Mouse (Mus musculus) kidney, embryonic 14.5 days (tissue): ENCODE measurements around the gene Tox4. TPM values are rescaled to one million over a fixed set of nuclear protein-coding genes. Genes with fewer than 3 reads are reported as not detected.

Source experiments
- ATAC-seq: fragments of 200-750 bp; cut with Nextera tagmentation; 2 replicates; pipeline ENCODE4 v1.8.0; 2017; ENCODE audit warnings: moderate number of reproducible peaks, mild to moderate bottlenecking, moderate TSS enrichment, moderate library complexity; ENCODE audit not compliant: low FRiP score, low TSS enrichment
- H3K27ac ChIP-seq: fragments of 300-500 bp; sonication (generic); 2 replicates; pipeline ENCODE4 v1.5.1; 2014; ENCODE audit warnings: low read depth, mild to moderate bottlenecking, low read length, moderate library complexity, mixed read lengths
- H3K27me3 ChIP-seq: fragments of 300-500 bp; sonication (generic); 2 replicates; pipeline ENCODE4 v1.6.1; 2014; ENCODE audit warnings: mild to moderate bottlenecking, low read length; ENCODE audit not compliant: control insufficient read depth, insufficient read depth
- H3K36me3 ChIP-seq: fragments of 300-500 bp; sonication (generic); 2 replicates; pipeline ENCODE4 v1.6.1; 2014; ENCODE audit warnings: low read length, mixed read lengths; ENCODE audit not compliant: control insufficient read depth, insufficient read depth
- H3K4me1 ChIP-seq: fragments of 300-500 bp; sonication (generic); 2 replicates; pipeline ENCODE4 v1.6.1; 2014; ENCODE audit warnings: low read length, mixed read lengths; ENCODE audit not compliant: control insufficient read depth, insufficient read depth
- H3K4me2 ChIP-seq: fragments of 300-500 bp; sonication (generic); replicated peaks from 2 replicates; pipeline ENCODE4 v1.6.1; 2014; ENCODE audit warnings: low read depth, mild to moderate bottlenecking, low read length
- H3K4me3 ChIP-seq: fragments of 300-500 bp; sonication (generic); 2 replicates; pipeline ENCODE4 v1.5.1; 2014; ENCODE audit warnings: mild to moderate bottlenecking, low read length
- H3K9ac ChIP-seq: fragments of 300-500 bp; sonication (generic); 2 replicates; pipeline ENCODE4 v1.6.1; 2014; ENCODE audit warnings: low read depth, mild to moderate bottlenecking, low read length, moderate library complexity
- H3K9me3 ChIP-seq: fragments of 300-500 bp; sonication (generic); 2 replicates; pipeline ENCODE4 v1.6.1; 2016; ENCODE audit warnings: low read length; ENCODE audit not compliant: control insufficient read depth
- WGBS: fragments of 180-500 bp; shearing (Covaris S2); extraction: QIAGEN DNeasy Blood & Tissue Kit; methylation state at CpG from one replicate; pipeline ENCODE4 v1.1.7; 2014; 5-methylcytosine and 5-hydroxymethylcytosine counted together
- polyA plus RNA-seq: library from polyadenylated mRNA; unstranded; fragments of >200 nt; fragmentation: Nextera tagmentation; extraction: Ambion mirVana; gene quantifications from 2 replicates; pipeline ENCODE4 v1.2.1, GENCODE M21; 2014

Tox4 gene
- 34.9 and 54.7 TPM in 2 replicates for polyA plus RNA-seq

GRCm38 (mm10) chr14:52278932-52279746 lies at the start of gene Tox4, which contains the start of gene Rab2b:
Gene Tox4 (plus strand): TSS chr14:52279146.
Gene Rab2b (minus strand): TSS chr14:52279545.
- under 1% methylated on average over 65 of the region's 66 CpGs for WGBS
- Histone ChIP-seq H3K27ac (peak within 1 kb of the TSS; percentile 88), H3K9me3 (no peaks in the 10 kb centered on the region), H3K4me1 (peaks cover 5% of the 10 kb centered on the region), H3K9ac (peak within 1 kb of the TSS; percentile 82), H3K4me2 (peak within 1 kb of the TSS; percentile 61), H3K4me3 (peak within 1 kb of the TSS; percentile 92), H3K27me3 (no peaks in the 10 kb centered on the region), H3K36me3 (peaks cover 9% of the 10 kb centered on the region; the same call in 1 of the 2 replicates)
- peak; percentile 99 for ATAC-seq

- no peaks in the 10 kb centered on the region for H3K9me3 ChIP-seq
- no peak overlapping the region for H3K4me2 ChIP-seq
- no peak for ATAC-seq
- no peak overlapping the region for H3K9ac ChIP-seq
- no peaks in the 10 kb centered on the region for H3K4me1 ChIP-seq
- H3K36me3 ChIP-seq = peaks cover 91% of the 10 kb centered on the region
- H3K4me3 ChIP-seq = no peak overlapping the region
- no peak overlapping the region for H3K27ac ChIP-seq
- 88% methylated on average over 6 of the region's 6 CpGs for WGBS
- no peaks in the 10 kb centered on the region for H3K27me3 ChIP-seq
Measured at GRCm38 (mm10) chr14:52232249-52232648, 46.7 kb upstream of the Tox4 start.

GRCm38 (mm10) chr14:52235165-52235564 lies 43.8 kb upstream of the Tox4 start:
- Histone ChIP-seq H3K4me2 (no peak overlapping the region), H3K4me3 (no peak overlapping the region), H3K9ac (no peak overlapping the region), H3K36me3 (peaks cover 71% of the 10 kb centered on the region), H3K27ac (no peak overlapping the region), H3K4me1 (no peaks in the 10 kb centered on the region), H3K9me3 (no peaks in the 10 kb centered on the region), H3K27me3 (no peaks in the 10 kb centered on the region)
- 91% methylated on average over 7 of the region's 7 CpGs for WGBS
- no peak for ATAC-seq

GRCm38 (mm10) chr14:52236216-52236615 lies 42.7 kb upstream of the Tox4 start:
- WGBS = 93% methylated on average over 1 of the region's 1 CpGs
- no peak for ATAC-seq

GRCm38 (mm10) chr14:52244041-52244689 lies 34.8 kb upstream of the Tox4 start:
- Histone ChIP-seq H3K4me1 (peaks cover 14% of the 10 kb centered on the region; the same call in 1 of the 2 replicates), H3K27ac (peak overlapping the region; percentile 79), H3K36me3 (no peaks in the 10 kb centered on the region; the same call in 1 of the 2 replicates), H3K4me3 (peak overlapping the region; percentile 88), H3K9ac (peak overlapping the region; percentile 74), H3K9me3 (no peaks in the 10 kb centered on the region), H3K4me2 (peak overlapping the region; percentile 82), H3K27me3 (no peaks in the 10 kb centered on the region)
- ATAC-seq = peak; percentile 99
- under 1% methylated on average over 32 of the region's 32 CpGs for WGBS

More at GRCm38 (mm10) chr14:52236216-52236615, 42.7 kb upstream of the Tox4 start:
- no peak overlapping the region for H3K9ac ChIP-seq
- H3K9me3 ChIP-seq = no peaks in the 10 kb centered on the region
- H3K27ac ChIP-seq = no peak overlapping the region
- H3K27me3 ChIP-seq = no peaks in the 10 kb centered on the region
- H3K4me3 ChIP-seq = no peak overlapping the region
- H3K4me2 ChIP-seq = no peak overlapping the region
- H3K4me1 ChIP-seq = no peaks in the 10 kb centered on the region
- H3K36me3 ChIP-seq = peaks cover 61% of the 10 kb centered on the region

- Histone ChIP-seq H3K36me3 (no peaks in the 10 kb centered on the region), H3K4me2 (peak overlapping the region; percentile 82), H3K27me3 (no peaks in the 10 kb centered on the region), H3K9ac (peak overlapping the region; percentile 74), H3K4me3 (peak overlapping the region; percentile 88), H3K4me1 (peaks cover 14% of the 10 kb centered on the region; the same call in 1 of the 2 replicates), H3K9me3 (no peaks in the 10 kb centered on the region), H3K27ac (peak overlapping the region; percentile 79)
- peak; percentile 83; the same call in 1 of the 2 replicates for ATAC-seq
- WGBS = 9% methylated on average over 7 of the region's 7 CpGs
Measured at GRCm38 (mm10) chr14:52244690-52245042, 34.3 kb upstream of the Tox4 start.

GRCm38 (mm10) chr14:52246129-52246528 lies 32.8 kb upstream of the Tox4 start:
- Histone ChIP-seq H3K36me3 (no peaks in the 10 kb centered on the region), H3K27ac (no peak overlapping the region), H3K27me3 (no peaks in the 10 kb centered on the region), H3K4me2 (no peak overlapping the region), H3K4me1 (peaks cover 14% of the 10 kb centered on the region; the same call in 1 of the 2 replicates), H3K9ac (no peak overlapping the region), H3K4me3 (no peak overlapping the region), H3K9me3 (no peaks in the 10 kb centered on the region)
- ATAC-seq = no peak
- 81% methylated on average over 4 of the region's 4 CpGs for WGBS

GRCm38 (mm10) chr14:52256311-52257175 lies 22.4 kb upstream of the Tox4 start:
- WGBS = 11% methylated on average over 18 of the region's 18 CpGs

More at GRCm38 (mm10) chr14:52256311-52257175, 22.4 kb upstream of the Tox4 start:
- peak overlapping the region; percentile 96 for H3K4me3 ChIP-seq
- peaks cover 6% of the 10 kb centered on the region; the same call in 1 of the 2 replicates for H3K4me1 ChIP-seq
- no peak for ATAC-seq
- H3K9me3 ChIP-seq = no peaks in the 10 kb centered on the region
- H3K4me2 ChIP-seq = peak overlapping the region; percentile 63
- peak overlapping the region; percentile 91 for H3K9ac ChIP-seq
- peak overlapping the region; percentile 92; the same call in 1 of the 2 replicates for H3K27ac ChIP-seq
- no peaks in the 10 kb centered on the region for H3K27me3 ChIP-seq
- no peaks in the 10 kb centered on the region; the same call in 1 of the 2 replicates for H3K36me3 ChIP-seq
